Mouse (Mus musculus): ENCODE data around the gene Gm5891.
"Not testable (repeated sequence)": the region's sequence is repeated elsewhere in the genome, so short reads cannot be mapped to it uniquely, and the experiment has no call there.

Gm5891 gene

GRCm38 (mm10) chr7:21921191-21921590 lies at the start of gene Gm5891:
Gene Gm5891 (minus strand): TSS chr7:21921291.
- DNase-seq, result not testable (repeated sequence)

All from cerebellum, adult 8-10 months (tissue).